Mouse (Mus musculus): ENCODE measurements around the gene Vmn2r101. TPM values are rescaled to one million over a fixed set of nuclear protein-coding genes. Genes with fewer than 3 reads are reported as not detected.

Gene Vmn2r101
- total RNA-seq (2014; rRNA removed) (not detected in 2 replicates), polyA plus RNA-seq (2015; fragmentation: Nextera tagmentation; extraction: Ambion mirVana) (not detected in 2 replicates)

- no peak for DNase-seq (ENCODE audit: low spot score)
- ATAC-seq (ENCODE audit: low FRiP score), result no peak
Observed at GRCm38 (mm10) chr17:19576927-19577326, at the start of gene Vmn2r101. TSS of gene Vmn2r101 (plus strand) at chr17:19577227.

GRCm38 (mm10) chr17:19629328-19629727 is 52.3 kb downstream of the Vmn2r101 start:
- 100% methylated on average over 1 of the region's 1 CpGs for WGBS
- Histone ChIP-seq H3K4me1 (ENCODE audit: insufficient read depth, low read length) (no peaks in the 10 kb centered on the region), H3K9ac (replicated peaks; ENCODE audit: low read length, poor library complexity, severe bottlenecking) (no peak overlapping the region), H3K4me3 (ENCODE audit: low read depth, low read length) (no peak overlapping the region), H3K9me3 (ENCODE audit: low read length) (peaks cover 28% of the 10 kb centered on the region), H3K27ac (ENCODE audit: low read depth, low read length) (no peak overlapping the region), H3K27me3 (ENCODE audit: insufficient read depth, low read length) (no peaks in the 10 kb centered on the region), H3K4me2 (ENCODE audit: low read depth, low read length, poor library complexity, severe bottlenecking) (no peak overlapping the region), H3K36me3 (ENCODE audit: insufficient read depth, low read length) (no peaks in the 10 kb centered on the region)
- DNase-seq (ENCODE audit: low spot score), result no peak
- TF ChIP-seq CTCF (IDR thresholded peaks at IDR 0.05), result no peak
- ATAC-seq (ENCODE audit: low FRiP score), result no peak

More at GRCm38 (mm10) chr17:19576927-19577326, at the start of gene Vmn2r101:
- Histone ChIP-seq H3K9ac (replicated peaks; ENCODE audit: low read length, poor library complexity, severe bottlenecking) (no peak within 1 kb of the TSS), H3K27ac (ENCODE audit: low read depth, low read length) (no peak within 1 kb of the TSS), H3K9me3 (ENCODE audit: low read length) (peaks cover 20% of the 10 kb centered on the region; the same call in 1 of the 2 replicates), H3K36me3 (ENCODE audit: insufficient read depth, low read length) (no peaks in the 10 kb centered on the region), H3K4me1 (ENCODE audit: insufficient read depth, low read length) (no peaks in the 10 kb centered on the region), H3K27me3 (ENCODE audit: insufficient read depth, low read length) (no peaks in the 10 kb centered on the region), H3K4me2 (ENCODE audit: low read depth, low read length, poor library complexity, severe bottlenecking) (no peak within 1 kb of the TSS), H3K4me3 (ENCODE audit: low read depth, low read length) (no peak within 1 kb of the TSS)
- TF ChIP-seq CTCF (IDR thresholded peaks at IDR 0.05), result no peak

- DNase-seq (ENCODE audit: low spot score), result no peak
- TF ChIP-seq CTCF (IDR thresholded peaks at IDR 0.05), result no peak
- Histone ChIP-seq H3K4me1 (ENCODE audit: insufficient read depth, low read length) (no peaks in the 10 kb centered on the region), H3K9ac (replicated peaks; ENCODE audit: low read length, poor library complexity, severe bottlenecking) (no peak overlapping the region), H3K9me3 (ENCODE audit: low read length) (0 out of 2 replicates have a peak, but pooled peaks cover 4% of the 10 kb centered on the region), H3K27ac (ENCODE audit: low read depth, low read length) (no peak overlapping the region), H3K27me3 (ENCODE audit: insufficient read depth, low read length) (no peaks in the 10 kb centered on the region), H3K4me2 (ENCODE audit: low read depth, low read length, poor library complexity, severe bottlenecking) (no peak overlapping the region), H3K4me3 (ENCODE audit: low read depth, low read length) (no peak overlapping the region), H3K36me3 (ENCODE audit: insufficient read depth, low read length) (no peaks in the 10 kb centered on the region)
- WGBS, result 71% methylated on average over 3 of the region's 3 CpGs
- ATAC-seq (ENCODE audit: low FRiP score), result peak; percentile 65; the same call in 1 of the 2 replicates
Observed at GRCm38 (mm10) chr17:19658447-19658846, 81.4 kb downstream of the Vmn2r101 start.

- Histone ChIP-seq H3K27me3 (ENCODE audit: insufficient read depth, low read length) (no peaks in the 10 kb centered on the region), H3K36me3 (ENCODE audit: insufficient read depth, low read length) (no peaks in the 10 kb centered on the region), H3K9ac (replicated peaks; ENCODE audit: low read length, poor library complexity, severe bottlenecking) (no peak within 1 kb of the TSS), H3K27ac (ENCODE audit: low read depth, low read length) (no peak within 1 kb of the TSS), H3K4me1 (ENCODE audit: insufficient read depth, low read length) (no peaks in the 10 kb centered on the region), H3K4me2 (ENCODE audit: low read depth, low read length, poor library complexity, severe bottlenecking) (no peak within 1 kb of the TSS), H3K4me3 (ENCODE audit: low read depth, low read length) (no peak within 1 kb of the TSS), H3K9me3 (ENCODE audit: low read length) (0 out of 2 replicates have a peak, but pooled peaks cover 4% of the 10 kb centered on the region)
- no peak for ATAC-seq (ENCODE audit: low FRiP score)
- WGBS, result 69% methylated on average over 2 of the region's 2 CpGs
- no peak for TF ChIP-seq CTCF (IDR thresholded peaks at IDR 0.05)
- DNase-seq (ENCODE audit: low spot score), result no peak
Observed at GRCm38 (mm10) chr17:19660028-19660427, 83.0 kb downstream of the Vmn2r101 start, which contains the start of gene Vmn2r102. TSS of gene Vmn2r102 (plus strand) at chr17:19660328.

Other genes starting within 250 kb of the Vmn2r101 start
- not detected in 2 replicates for gene Vmn2r99, start 215.3 kb upstream of the Vmn2r101 start, total RNA-seq (2014; rRNA removed)
- gene Vmn2r99, start 215.3 kb upstream of the Vmn2r101 start, polyA plus RNA-seq (2015; fragmentation: Nextera tagmentation; extraction: Ambion mirVana), result not detected in 2 replicates
- not detected in 2 replicates for gene Vmn2r100, start 72.5 kb upstream of the Vmn2r101 start, total RNA-seq (2014; rRNA removed)
- not detected in 2 replicates for gene Vmn2r100, start 72.5 kb upstream of the Vmn2r101 start, polyA plus RNA-seq (2015; fragmentation: Nextera tagmentation; extraction: Ambion mirVana)
- not detected in 2 replicates for gene Vmn2r102, start 83.1 kb downstream of the Vmn2r101 start, total RNA-seq (2014; rRNA removed)
- gene Vmn2r102, start 83.1 kb downstream of the Vmn2r101 start, polyA plus RNA-seq (2015; fragmentation: Nextera tagmentation; extraction: Ambion mirVana), result not detected in 2 replicates
- gene Vmn2r103, start 196.1 kb downstream of the Vmn2r101 start, total RNA-seq (2014; rRNA removed), result not detected in 2 replicates
- not detected in 2 replicates for gene Vmn2r103, start 196.1 kb downstream of the Vmn2r101 start, polyA plus RNA-seq (2015; fragmentation: Nextera tagmentation; extraction: Ambion mirVana)